Mouse (Mus musculus) thymus, adult 2 months (tissue): ENCODE results near the gene Abl1.

Experiments
- CTCF ChIP-seq: fragments of 200-500 bp; IDR thresholded peaks from 2 replicates; pipeline ENCODE4 v1.5.1; 2012; ENCODE audit warnings: mild to moderate bottlenecking, control low read depth, low read length, moderate library complexity, borderline replicate concordance; ENCODE audit not compliant: control insufficient read depth, poor library complexity, insufficient read depth; ENCODE audit errors: extremely low read depth
- POLR2A ChIP-seq: fragments of 200-500 bp; IDR thresholded peaks from 2 replicates; pipeline ENCODE4 v1.6.1; 2012; ENCODE audit warnings: mild to moderate bottlenecking, low read length, control low read depth, moderate library complexity; ENCODE audit not compliant: control insufficient read depth, poor library complexity, insufficient read depth; ENCODE audit errors: extremely low read depth

GRCm38 (mm10) chr2:31811086-31811958 is 123.1 kb downstream of the Abl1 start:
- TF ChIP-seq CTCF (no peak), POLR2A (no peak)
